Mouse (Mus musculus) T-cell, adult 2 months (primary cell): ENCODE measurements at regions not wholly inside any gene's neighbourhood (a gene's known extent, or its start where the extent isn't known, plus 50 kb on each side); places are given as distances from the start of the nearest gene placed in this dataset.

Experiments used
- DNase-seq: peaks from one replicate; pipeline ENCODE4 v3.0.0; 2022; ENCODE audit warnings: low spot score

GRCm38 (mm10) chr1:143074999-143075398 lies 565.5 kb upstream of the B3galt2 start:
- no peak for DNase-seq

GRCm38 (mm10) chr1:143080441-143080840 lies 560.0 kb upstream of the B3galt2 start:
- no peak for DNase-seq

- no peak for DNase-seq
These were observed 543.6 kb upstream of the B3galt2 start for GRCm38 (mm10) chr1:143096904-143097303.

GRCm38 (mm10) chr1:143098307-143098706 lies 542.2 kb upstream of the B3galt2 start:
- DNase-seq = no peak

- no peak for DNase-seq
These were observed 518.3 kb upstream of the B3galt2 start for GRCm38 (mm10) chr1:143122185-143122584.

- DNase-seq = no peak
These were observed 510.2 kb upstream of the B3galt2 start for GRCm38 (mm10) chr1:143130257-143130656.

GRCm38 (mm10) chr1:143132806-143133205 lies 507.7 kb upstream of the B3galt2 start:
- DNase-seq = no peak

GRCm38 (mm10) chr1:143145111-143145984 lies 495.1 kb upstream of the B3galt2 start:
- DNase-seq = no peak

- DNase-seq = no peak
These were observed 469.2 kb upstream of the B3galt2 start for GRCm38 (mm10) chr1:143171286-143171685.

- no peak for DNase-seq
These were observed 466.6 kb upstream of the B3galt2 start for GRCm38 (mm10) chr1:143173836-143174235.

GRCm38 (mm10) chr1:143192167-143192793 lies 448.2 kb upstream of the B3galt2 start:
- no peak for DNase-seq

- no peak for DNase-seq
These were observed 440.1 kb upstream of the B3galt2 start for GRCm38 (mm10) chr1:143200213-143200889.

GRCm38 (mm10) chr1:143200971-143201370 lies 439.5 kb upstream of the B3galt2 start:
- no peak for DNase-seq

- DNase-seq = peak; percentile 2
These were observed 438.3 kb upstream of the B3galt2 start for GRCm38 (mm10) chr1:143202182-143202581.

GRCm38 (mm10) chr1:143204070-143204469 lies 436.4 kb upstream of the B3galt2 start:
- DNase-seq = no peak

GRCm38 (mm10) chr1:143206995-143207394 lies 433.5 kb upstream of the B3galt2 start:
- DNase-seq = no peak

GRCm38 (mm10) chr1:143207399-143208065 lies 432.9 kb upstream of the B3galt2 start:
- no peak for DNase-seq

GRCm38 (mm10) chr1:143217401-143217800 lies 423.1 kb upstream of the B3galt2 start:
- no peak for DNase-seq

- no peak for DNase-seq
These were observed 408.5 kb upstream of the B3galt2 start for GRCm38 (mm10) chr1:143231969-143232368.

- no peak for DNase-seq
These were observed 381.8 kb upstream of the B3galt2 start for GRCm38 (mm10) chr1:143258470-143259215.

- no peak for DNase-seq
These were observed 377.0 kb upstream of the B3galt2 start for GRCm38 (mm10) chr1:143263263-143264038.
